Mouse (Mus musculus) mesoderm, embryonic 11.5 days (tissue): Measurements from ENCODE around the gene Tnfrsf22.

Experiments used
- DNase-seq: peaks from one replicate; pipeline ENCODE4 v3.0.0-alpha.2; 2012; ENCODE audit warnings: low read depth, low spot score

Tnfrsf22 gene

DNA sequence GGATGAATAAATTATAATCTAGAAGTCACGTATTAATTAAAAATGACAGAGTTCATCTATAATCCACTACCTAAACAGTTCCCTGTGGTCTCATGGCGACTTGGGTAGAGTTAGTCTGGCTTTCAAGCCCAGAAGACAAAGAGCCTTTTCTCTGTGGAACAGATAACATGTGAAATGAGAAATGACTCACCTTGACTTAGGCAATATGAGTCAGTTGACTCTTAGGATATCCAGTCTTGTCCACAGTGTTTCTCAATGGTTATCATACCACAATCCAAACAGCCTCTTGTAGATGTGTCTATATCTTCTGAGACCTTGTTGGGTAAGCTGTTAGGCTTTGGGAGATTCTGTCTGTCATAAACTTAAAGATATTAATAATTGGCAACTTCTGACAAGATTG lies 18.0 kb downstream of the Tnfrsf22 start:
- no peak for DNase-seq

DNA sequence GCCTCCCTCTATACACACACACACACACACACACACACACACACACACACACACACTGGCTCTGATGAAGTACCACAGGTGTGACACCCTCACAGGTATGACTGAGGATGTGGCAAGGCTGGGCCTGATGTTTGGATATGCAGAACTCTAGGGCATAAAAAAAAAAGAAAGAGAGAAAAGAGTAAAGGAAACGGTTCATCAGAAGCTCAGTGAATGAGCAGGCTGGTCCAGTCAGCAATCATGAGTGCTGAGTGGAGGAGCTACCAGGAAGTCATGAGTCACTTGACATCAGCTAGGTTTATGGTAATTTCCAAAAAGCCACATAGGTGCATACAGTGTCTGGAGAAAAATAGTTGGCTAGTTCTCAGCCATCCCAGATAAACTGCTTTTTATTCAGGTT lies 20.0 kb downstream of the Tnfrsf22 start:
- no peak for DNase-seq

DNA sequence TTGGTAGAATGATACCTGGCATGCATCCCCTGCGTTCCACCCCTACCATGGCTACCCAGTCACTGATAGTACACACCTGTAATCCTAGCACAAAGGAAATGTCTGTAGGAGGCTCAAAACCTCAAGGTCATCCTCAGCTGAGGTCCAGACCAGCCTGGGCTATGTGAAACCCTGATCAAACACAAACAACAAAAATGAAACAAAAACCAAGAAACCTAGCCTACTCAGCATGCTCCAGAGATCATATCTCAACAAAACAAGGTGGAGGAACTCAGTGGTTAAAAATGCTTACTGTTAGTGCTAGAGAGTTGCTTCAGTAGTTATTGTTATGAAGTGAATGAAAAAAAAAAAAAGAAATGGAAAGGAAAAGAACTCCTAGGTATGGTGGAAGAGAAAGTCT lies 20.9 kb downstream of the Tnfrsf22 start, which contains the start of gene Tnfrsf26:
Tnfrsf26 (minus strand) TSS at position 183 of the 400 bp plus-strand sequence.
- DNase-seq, result no peak

DNA sequence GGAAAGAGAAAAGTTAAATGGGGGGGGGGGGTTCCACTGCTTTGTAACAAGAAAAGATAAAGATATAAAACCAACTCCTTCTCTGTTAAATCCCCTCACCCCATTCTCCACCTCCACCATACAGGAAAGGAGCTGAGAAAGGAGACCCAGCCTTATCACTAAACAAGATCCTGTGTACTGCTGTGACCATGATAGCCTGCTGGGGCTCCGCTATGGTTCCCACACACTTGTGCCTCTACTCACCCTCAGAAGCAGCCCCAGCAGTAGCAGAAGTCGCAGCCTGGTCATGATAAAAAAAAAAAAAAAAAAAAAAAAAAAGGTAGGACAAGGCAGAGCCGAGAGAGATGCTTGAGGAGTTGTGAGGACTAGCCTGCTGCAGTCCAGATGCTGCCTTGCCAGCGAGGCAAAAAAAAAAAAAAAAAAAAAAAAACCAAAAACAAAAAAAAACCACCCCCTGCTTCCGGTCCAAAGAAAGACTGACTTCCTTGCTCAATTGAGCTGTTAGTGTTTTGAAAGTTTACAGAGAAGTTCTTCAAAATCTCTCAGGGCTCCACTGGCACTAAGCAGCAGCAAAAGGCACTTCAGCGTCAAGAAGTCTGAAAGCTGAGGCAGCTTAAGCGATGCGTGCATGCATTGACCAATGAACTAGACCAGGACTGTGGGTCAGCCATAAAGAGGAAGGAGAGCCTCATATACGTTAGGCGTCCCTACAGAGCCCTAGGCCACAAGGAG lies 21.7 kb downstream of the Tnfrsf22 start:
- no peak for DNase-seq

DNA sequence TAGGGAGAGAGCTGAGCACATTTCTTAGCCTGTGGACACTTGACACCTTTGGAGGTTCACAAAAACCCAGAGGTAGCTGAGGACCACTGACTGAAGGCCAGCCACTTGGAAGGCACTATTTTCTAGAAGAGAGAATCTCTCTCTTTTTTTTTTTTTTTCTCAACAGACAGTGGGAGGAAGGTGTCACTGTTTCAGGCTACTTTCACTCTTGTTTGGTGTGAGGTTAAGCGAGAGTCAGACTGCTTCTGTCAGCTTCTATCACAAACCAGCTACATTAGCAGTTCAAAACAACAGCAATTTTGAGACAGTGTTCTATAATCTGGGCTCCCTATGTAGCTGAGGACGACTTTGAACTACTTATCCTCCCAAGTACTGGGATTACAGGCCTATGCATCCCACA lies 23.3 kb downstream of the Tnfrsf22 start:
- DNase-seq, result no peak

DNA sequence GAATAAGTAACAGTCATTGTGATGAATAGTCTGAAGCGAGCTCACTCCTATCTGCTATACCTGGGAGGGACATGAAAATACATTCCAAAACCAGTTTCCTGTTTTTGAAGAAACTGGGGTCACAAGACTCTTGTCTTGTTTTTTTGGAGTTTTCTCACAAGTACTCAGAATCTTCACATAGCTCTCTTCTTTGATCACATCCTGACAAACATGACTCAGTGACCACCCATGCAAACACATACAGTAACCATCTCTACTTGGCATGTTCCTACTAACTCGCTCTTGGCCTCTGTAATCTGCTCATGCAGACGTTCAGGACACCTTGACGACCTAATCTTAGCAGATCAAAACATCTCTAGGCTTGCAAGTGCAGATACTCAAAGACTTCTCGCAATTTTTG lies 24.3 kb downstream of the Tnfrsf22 start:
- no peak for DNase-seq

DNA sequence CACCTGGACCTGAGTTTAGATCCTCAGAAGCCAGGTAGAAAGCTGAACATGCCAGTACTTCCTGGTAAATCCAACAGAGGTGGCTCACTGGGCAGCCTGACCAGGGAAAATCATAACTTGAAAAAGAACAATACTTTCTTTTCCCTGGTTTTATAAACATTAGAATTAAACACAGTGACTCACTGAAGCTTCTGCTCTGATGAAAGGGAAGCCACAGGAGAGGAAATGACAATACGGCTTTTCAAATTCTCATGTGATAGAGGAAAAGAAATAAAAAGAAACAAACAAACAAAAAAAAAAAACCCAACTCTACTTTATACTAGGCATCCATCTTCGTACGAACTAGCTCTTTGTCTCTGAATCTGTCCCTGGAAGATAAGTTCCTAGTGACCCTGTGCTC lies 24.9 kb downstream of the Tnfrsf22 start:
- DNase-seq, result no peak

DNA sequence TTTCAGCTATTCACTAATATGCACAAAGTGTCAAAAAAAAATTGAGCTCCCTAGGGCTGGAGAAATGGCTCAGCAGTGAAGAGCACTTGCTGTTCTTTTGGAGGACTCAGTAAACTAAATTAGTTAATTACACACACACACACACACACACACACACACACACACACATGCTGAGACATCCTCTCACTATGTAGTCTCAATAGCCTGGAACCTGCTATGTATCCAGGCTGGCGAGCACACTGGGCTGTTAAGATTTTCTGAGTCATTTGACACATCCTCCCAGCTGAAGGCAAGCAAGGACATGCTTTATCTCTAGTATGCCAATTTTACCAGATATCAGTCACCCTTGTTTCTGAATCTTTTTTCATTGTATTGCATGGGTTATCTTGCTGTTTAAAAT lies 28.5 kb downstream of the Tnfrsf22 start:
- no peak for DNase-seq

DNA sequence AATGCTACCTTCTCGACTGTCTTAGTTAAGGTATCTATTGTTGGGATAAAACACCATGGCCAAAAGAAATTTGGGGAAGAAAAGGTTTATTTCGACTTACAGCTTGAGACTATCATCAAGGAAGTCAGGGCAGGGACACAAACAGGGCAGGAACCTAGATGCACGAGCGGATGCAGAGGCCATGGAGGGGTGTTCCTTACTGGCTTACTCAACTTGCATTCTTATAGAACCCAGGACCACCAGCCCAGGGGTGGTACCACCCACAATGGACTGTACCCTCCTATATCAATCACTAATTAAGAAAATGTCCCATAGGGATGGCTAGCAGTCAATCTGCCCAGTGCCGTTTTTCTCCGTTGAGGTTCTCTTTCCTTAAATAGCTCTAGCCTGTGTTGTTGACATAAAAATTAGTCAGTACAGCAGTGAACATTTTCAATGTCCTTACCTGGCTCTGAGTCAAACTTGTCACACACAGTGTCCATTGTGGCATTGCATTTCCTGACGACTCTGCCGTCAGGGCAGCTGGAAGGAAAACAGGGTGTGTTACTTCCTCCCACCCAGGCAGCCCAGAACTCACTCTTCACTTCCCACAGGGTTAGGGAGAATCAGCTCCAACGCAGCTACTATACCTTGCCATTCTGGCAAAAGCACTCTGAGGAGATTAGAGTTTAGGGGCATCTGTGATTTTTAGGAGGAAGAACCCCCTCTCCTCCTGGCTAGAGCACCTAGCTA lies 34.9 kb downstream of the Tnfrsf22 start:
- DNase-seq, result no peak

DNA sequence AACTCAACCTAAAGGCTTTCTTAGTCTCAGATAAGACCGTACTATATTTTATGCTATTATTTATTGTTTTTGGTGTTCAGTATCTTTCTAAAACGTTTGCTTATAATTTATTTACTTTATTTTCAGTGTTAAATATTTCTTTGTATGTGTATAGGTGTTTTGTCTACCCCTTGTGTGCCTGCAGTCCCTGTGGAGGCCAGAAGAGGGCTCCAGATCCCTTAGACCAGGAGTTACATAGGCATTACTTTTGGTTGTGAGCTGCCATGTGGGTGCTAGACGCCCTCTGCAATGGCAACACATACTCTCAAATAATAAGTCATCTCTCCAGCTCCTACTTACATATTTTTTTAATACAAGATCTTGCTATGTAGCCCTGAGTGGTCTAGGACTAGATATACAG lies 37.2 kb downstream of the Tnfrsf22 start:
- no peak for DNase-seq

DNA sequence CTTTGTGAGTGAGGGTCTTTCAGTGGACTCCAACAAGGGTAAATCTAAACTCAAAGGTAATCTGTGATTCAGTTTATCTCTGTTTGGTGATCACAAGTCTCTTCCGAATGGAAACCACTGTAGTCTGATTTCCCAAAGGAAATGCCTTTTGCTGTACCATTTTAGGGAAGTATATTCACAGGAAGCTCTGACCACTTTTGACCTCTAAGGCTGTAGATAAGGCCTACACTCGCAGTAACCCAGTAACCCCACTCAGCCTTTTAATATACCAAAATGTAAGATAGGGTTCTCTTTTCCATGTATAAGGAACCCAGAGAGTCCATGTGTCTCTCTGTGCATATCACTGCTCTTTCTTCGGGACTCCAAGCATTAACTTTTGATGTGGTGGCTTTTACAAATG lies 44.1 kb downstream of the Tnfrsf22 start:
- DNase-seq, result no peak

DNA sequence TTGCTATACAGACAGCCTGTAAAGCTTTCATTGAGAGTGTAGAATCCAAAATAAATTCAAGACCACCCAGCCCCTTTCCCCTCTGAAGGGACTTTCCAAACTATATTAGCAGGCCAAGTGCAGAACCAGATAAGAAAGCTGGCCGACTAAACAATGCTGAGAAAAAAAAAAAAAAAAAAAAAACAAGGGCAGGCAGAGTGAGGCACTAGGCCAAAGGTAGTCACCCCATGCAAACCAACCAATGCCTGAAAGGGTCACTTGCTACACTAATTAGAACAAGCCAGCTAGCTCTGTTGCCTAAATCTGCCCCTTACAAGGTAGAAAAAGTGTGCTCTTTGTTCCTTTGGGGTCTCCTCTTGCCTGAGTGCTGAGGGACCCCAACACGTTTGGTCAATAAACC lies 44.6 kb downstream of the Tnfrsf22 start:
- no peak for DNase-seq

DNA sequence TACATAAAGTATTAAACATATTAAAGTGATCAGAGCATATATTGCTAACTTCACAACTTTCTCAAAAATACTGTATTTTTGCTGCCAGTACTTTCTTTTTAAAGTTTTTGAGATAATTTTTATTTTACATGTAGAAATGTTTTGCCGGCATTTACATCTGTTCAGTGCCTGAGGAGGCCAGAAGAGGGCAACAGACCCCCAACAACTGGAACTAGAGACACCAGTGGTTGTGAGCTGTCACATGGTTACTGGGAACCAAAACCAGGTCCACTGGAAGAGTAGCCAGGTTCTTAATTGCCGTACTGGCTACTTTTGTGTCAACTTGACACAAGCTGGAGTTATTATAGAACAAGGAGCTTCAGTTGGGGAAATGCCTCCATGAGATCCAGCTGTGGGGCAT lies 47.8 kb downstream of the Tnfrsf22 start:
- DNase-seq, result no peak

DNA sequence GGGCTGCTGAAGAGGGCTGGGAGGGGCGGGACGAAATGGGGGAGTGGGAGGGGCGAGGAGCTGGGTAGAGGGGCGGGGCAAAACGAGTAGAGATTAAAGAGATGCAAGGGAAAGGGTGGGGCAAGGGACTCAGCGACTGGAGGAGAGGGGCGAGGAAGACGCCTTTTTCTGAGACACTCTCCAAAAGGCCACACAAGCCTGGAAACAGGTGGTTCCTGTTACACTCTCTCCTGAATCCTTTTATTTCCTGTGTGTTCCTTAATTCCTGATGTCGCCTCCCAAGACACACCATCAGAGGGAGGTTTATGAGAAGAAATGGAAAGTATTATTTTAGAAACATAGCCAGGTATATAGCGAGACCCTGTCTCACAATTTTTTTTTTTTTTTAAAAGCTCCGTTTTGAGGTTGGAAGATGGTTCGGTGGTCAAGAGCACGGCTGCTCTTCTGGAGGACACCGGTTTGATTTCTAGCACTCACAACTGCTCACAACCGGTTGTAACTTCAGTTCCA lies 49.2 kb downstream of the Tnfrsf22 start:
- no peak for DNase-seq

DNA sequence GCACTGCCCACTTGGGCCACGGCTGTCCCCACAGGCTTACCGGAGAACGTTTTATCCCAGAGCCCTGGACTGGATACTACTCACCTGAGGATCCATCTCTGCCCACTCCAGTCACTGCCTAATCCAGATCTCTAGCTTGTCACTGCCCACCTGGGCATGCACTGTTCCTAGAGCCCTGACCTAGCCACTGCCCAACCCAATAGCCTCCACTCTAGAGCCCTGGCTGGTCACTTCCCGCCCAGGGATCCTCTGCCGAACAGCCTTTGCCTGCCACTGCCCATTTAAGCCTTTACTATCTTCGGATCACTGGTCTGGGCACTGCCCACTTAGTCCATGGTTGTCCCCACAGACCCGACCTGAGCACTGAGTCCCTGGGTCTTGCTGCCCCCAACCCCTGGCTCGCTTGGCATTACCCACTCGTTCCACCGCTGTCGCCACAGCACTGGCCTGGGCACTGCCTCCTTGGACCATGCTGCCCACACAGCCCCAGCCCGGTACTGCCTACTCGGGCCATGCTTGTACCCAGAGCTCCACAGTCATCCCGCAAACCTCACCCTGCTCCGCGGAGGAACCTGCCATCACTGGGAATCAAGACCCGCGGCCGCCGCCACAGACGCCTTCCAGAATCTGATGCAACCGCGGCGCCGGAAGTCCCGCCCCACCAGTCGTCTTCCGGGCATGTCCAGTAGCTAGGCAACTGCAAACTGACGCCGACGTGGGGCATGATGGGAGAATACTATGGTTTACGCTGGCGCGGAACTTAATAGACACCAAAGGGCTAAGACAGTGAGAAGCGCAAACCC lies 49.8 kb downstream of the Tnfrsf22 start, which contains the start of gene Cars:
Cars (minus strand) TSS at position 663 of the 803 bp plus-strand sequence.
- peak; percentile 98 for DNase-seq

DNA sequence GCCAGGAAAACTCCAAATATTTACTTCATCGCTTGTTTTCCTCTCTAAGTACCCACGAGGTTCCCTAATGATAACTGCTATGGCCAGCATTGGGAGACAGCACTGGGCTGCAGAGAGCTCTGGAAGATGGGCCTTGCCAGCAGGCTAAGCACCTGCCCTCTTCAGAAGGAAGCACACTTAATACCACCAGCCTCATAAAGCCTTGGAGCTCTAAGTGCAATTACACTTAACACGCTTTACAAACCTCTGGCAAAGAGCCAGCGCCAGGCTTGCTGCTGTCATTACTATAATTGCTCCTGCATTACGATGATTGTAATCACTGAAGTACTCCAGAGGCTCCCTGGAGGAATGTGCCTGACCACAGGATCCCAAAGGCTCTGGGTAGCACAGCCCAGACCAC lies 54.6 kb downstream of the Tnfrsf22 start:
- peak; percentile 13 for DNase-seq

DNA sequence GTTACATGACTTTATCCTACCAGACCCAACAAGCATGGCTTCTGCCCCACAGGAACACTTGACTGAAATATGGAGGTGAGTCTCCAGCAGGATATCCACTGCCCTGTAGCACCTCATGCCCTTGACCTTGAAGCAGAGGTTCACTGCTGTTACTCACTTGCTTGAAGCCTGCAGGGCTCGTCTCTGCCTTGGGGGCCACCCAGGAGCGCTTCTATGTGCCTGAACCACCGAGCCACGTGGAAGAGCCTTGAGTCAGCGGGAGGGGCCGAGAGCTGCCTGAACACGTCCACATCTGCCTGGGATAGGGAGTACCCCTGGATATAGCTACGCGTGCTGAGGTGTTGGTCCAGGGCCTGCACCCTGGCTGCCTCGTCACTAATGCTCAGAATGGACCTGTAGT lies 57.2 kb downstream of the Tnfrsf22 start:
- DNase-seq, result no peak

DNA sequence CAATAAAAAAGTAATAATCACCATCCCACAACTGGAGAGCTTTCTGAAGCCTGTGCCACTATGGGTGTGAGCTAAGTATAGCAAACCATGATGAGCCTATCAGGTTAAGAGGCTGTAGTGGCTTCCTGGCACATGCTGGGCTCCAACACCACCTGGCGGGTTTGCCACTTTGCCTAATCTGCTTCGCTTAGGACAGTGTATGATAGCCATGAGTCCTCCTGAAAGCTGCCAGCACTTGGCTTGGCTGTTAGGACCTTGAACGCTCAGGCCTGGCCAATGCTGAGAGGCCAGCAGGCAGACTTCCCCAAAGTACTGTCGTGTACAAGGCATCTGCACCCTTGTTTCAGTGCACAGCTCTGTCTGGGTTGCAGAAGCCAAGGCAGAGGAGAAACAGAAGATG lies 61.5 kb downstream of the Tnfrsf22 start:
- no peak for DNase-seq

DNA sequence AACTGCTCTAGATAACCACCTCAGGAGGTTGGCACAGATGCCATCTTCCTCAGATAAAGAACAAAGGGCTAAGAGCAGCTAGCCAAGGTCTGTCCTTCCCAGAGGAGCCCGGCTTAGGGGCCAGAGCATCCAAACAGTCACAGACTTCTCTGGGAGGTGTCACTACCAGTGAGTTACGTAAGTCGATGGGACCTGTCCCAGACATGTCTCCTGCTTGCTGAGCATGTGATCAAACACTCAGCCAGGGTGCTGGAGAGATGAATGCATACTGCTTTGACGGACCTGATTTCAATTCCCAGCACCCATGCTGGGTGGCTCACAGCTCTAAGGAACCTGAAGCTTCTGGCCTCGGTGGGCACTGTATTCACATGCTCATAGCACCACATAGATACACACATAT lies 61.9 kb downstream of the Tnfrsf22 start:
- DNase-seq, result no peak
